Mouse (Mus musculus) testis, postnatal 14 days (tissue): ENCODE measurements around the gene Med24.

Source experiments
- DNase-seq: peaks from one replicate; pipeline ENCODE4 v3.0.0; 2021; ENCODE audit warnings: low spot score

Gene Med24

DNA sequence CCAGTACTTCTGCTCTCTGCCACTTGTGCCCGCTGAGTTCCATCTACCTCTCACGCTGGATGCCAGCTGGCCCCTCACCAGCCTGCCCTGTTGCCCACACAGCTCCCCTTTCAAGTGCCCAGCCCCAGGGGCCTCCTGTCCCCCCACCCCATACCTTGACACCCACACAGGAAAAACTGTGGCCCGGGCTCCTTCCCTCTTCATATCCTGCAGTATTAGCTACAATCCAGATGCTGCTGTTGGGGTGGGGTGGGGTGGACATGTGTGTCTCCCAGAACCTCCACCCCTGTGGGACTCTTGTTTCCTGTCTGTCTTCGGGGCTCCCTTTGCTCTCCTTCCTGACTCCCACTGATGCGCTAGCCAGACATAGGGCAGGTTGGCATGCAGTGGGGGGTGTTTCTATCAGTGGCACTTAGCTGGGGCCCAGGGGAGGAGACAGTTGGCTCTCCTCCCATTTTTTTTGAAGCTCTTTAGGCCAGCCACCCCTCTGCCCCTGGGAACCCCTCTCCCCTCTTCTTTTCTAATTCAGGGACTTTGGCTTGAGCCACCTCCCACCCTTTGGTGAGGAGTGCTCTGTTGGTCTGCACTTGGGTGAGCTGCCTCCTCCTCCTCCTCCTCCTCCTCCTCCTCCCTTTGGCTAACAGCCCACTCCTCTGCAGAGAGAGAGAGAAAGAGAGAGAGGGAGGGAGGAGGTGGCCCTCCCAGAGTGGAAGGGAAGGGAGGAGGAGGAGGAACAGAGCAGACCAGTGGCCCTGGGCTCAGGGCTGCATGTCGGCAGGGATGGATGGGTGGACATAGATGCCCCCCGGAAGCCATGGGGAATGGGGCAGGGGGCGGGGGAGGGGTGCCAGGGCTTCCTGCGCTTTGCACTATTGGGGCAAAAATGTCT, 36.4 kb upstream of the Med24 start:
- no peak for DNase-seq

DNA sequence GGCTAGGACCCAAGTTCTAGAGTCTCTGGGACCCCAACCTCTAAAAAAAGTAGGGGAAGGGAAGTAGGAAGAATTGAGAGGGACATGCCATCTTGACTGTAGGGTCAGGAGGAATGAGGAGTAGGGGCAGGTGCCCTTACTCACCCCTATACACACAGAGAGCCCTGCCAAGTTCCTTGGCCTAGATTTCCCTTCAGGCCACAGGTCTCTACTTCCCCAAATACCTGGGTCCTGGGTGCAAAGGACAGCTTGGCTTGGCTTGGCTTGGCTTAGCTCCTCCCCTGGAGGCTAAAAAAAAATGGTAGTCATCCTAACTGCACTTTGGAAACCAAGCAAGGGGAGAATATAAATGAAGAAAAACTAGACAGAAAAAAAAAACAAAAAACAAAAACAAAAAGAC, 35.5 kb upstream of the Med24 start:
- DNase-seq: no peak

DNA sequence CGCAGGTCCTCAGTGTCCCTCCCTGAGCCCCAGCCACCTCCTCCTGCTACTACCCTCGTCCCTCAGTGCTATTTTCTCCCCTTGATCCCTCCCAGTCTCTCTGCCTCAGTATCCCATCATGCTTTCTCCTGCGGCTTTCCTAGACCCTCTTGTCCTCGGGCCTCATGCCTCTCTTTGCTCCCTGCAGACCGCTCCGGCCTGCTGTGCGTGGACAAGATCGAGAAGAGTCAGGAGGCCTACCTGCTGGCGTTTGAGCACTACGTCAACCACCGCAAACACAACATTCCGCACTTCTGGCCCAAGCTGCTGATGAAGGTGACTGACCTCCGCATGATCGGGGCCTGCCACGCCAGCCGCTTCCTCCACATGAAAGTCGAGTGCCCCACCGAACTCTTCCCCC, 34.9 kb upstream of the Med24 start:
- DNase-seq: no peak

DNA sequence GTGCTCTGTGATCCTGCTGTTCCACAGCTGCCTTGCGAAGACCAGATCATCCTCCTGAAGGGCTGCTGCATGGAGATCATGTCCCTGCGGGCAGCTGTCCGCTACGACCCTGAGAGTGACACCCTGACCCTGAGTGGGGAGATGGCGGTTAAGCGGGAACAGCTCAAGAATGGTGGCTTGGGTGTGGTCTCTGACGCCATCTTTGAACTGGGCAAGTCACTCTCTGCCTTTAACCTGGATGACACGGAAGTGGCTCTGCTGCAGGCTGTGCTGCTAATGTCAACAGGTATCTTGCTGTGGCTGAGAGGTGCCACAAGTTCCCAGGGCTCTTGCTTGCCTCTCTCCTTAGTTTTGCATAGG, 34.2 kb upstream of the Med24 start:
- no peak for DNase-seq

DNA sequence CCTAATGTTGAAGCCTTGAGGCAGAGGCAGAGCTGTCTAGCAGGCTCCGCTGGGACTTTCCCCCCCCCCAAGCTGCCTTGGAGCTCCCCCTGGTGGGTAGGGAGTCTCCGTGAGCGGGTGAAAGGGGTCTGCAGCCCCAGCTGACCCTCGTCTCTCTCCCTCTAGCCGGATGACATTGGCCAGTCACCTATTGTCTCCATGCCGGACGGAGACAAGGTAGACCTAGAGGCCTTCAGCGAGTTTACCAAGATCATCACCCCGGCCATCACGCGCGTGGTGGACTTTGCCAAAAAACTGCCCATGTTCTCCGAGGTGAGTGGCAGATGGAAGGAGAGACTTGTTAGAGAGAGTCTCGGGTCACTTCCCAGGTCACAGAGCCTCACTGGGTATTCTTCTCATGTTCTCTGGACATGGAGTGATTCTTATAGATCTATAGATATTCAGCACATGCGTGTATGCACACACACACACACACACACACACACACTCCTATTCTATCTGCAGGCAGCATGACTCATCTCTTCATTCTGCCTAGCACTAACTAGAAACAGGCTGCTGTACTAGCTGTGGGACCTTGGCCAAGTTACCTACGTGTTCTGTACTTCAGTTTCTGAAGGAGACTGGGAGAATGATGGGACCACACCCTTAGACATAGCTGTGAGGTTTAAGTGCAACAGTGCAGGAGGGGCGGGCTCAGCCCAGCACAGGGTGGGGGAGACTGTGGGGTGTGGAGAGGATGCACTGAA, 33.7 kb upstream of the Med24 start:
- no peak for DNase-seq

DNA sequence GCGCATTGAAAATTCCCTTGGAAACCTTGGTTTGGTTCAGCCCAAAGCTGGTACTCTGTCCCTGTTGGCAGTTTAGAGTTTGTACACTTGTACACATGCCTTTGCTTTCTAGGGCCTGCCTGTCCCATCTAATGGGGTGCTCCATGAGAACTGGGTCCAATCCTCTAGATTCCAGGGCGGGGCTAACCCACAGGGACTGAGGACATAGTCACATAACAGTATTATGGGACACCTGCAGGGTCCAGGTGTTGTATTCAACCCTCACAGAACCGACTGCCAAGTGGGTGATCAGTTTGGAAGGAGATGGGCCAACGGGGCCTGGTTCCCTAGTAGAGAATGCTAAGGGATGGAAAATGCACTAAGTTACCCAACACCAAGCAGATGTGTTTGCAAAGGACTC, 32.7 kb upstream of the Med24 start:
- DNase-seq: no peak

DNA sequence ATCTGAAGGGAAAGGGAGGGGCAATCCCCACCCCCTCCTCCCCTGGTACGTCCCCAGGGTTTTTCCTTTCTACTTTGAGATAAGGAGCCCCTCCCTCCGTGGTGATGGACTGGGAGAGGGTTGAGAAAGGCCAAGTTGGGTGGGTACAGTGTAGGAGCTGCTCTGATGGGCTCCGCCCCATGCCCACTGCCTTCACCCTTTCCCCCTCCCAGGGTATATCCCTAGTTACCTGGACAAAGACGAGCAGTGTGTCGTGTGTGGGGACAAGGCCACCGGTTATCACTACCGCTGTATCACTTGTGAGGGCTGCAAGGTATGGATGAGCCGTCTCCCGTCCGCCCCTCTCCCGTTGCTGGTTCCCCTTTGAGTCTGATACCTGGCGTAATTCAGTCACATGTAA, 27.5 kb upstream of the Med24 start:
- DNase-seq: no peak

DNA sequence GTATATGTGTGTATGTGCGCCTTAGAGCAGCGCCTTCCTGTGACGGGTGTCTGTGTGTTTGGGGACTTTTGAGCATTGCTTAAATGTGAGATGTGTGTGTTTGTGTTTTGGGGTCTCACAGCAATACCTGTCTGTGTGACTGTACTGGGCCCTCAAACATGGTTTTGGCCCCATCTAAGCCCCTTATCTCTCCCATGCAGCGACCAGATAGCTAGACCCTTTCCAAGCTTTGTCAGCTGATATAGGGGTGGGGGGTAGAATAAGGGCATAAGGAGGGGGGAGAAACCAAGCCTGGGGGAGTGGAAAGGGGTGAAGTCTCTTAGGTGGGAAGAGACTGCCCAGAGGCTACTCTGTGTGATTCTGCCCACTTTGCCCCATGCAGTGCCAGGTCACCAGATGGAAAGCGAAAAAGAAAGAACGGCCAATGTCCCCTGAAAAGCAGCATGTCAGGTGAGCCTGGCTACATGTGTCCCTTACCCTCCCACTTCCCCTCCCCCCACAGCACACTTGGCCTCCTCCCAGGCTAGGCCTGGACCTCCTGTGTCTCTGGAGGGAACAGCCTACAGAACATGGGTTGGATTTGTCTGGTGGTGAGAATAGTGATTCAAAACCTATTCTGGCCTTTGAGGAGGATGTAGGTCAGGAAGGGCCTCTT, 26.6 kb upstream of the Med24 start:
- no peak for DNase-seq

DNA sequence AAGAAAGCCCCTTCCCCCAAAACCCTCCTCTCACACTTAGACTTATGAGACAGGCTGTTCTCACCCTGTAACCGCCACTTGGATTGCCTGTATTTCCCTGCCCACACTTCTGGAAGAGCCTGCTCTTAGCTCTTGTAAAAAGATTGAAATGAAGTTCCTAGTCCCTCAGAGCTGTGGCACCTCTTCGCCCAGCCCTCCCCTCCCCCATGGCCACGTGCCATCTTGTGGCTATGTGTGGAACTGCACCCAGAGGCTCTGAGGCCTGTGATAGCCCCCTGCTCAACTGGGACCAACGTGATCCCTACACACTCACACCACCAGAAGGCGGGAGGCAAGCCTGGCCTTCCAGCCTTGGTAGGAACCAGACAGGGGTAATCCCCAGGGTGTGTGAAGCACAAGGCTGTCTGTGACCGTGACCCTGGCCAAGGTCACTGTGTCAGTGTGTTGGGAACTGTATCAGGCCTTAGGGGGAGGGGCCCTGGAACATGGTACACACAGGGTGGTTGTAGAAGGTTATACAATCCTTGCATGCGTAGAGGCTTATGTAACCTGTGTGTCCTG, 25.5 kb upstream of the Med24 start:
- DNase-seq: no peak

DNA sequence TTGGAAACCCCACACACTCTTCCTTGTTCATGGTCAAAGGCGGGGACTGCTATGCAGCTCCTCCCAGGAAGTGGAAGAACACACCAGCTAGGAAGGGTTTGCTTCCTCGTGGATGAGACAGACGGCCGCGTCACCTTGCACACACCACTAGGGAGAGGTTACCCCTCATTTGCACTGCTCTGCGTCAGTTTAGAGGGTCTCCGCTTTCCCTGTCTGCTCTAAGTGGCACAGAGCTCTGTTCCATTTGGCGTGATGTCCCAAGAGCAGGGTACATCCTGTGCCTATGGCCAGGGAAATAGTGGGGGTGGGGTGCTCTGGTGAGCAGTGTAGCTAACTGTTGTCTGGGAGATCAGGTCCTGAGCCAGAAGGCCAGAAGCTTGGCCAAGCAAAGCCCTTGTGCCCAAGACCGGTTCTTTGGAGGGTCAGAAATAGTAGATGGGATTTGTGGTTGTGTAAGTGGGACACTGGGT, 25.0 kb upstream of the Med24 start:
- no peak for DNase-seq

DNA sequence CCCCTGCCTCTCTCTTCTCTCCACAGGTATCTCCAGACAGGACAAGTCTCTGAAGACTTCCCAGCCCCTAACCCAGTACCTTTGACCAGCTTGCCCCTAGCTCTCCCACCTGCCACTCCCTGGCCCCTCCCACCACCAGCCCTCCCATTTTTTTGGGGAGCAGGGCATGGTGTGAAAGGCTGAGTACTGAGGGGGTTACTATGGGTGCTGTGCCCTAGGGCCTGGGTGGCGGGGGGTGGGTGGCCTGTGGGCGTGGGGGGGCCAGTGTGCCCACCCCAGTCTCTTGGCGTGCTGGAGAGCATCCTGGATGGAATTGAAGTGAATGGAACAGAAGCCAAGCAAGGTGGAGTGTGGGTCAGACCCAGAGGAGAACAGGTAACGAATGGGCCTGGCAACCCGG, 24.0 kb upstream of the Med24 start:
- DNase-seq: no peak

DNA sequence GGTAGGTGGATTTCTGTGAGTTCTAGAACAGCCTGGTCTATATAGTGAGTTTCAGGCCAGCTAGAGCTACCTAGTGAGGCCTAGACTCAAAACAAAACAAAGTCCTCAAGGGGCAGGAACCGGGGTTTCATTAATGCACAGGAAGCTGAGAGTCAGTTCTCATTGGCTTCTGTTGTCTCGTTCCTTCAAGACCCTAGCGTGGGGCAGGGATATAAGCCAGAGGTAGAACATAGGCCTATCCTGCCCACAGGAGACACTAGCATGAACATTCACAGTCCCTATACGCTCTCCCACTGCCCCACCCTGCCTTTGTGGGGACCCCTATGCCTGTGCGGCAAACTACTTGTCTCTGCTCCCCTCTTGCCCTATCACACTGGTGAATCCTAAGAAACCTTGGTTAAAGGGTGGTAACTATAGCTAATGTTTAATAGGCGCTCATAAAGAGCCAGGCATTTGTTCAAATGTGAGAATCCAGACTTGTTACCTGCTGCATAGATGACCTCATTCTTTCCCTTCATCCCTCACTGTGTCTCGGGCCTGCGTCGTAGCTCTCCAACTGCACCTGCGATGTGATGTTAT, 23.4 kb upstream of the Med24 start:
- no peak for DNase-seq

DNA sequence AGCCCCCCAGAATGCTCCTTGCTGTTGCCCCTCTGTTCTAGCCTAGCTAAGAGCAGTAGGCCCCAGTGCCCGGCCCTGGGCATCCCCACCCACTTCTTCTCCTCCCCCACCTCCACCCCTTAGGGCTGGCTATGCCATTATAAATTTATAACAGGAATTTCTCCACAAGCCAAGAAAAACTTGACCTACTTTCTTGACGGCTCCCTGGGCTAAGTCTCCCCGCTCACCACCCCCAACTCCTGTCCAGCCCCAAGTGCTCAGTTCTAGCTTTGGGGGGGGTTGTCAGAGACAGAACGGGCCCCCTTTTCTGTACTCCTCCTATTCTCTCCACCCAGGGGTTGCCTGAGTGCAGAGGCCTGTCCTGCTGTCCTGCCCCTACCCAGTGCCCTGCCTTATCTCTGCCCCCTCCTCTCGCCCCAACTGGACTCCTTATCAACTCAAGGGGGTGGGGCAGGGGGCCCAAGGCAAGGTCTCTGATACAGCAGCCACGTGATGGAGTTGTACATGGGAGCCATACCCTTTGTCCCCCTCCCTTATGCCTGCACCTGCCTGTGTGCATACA, 22.1 kb upstream of the Med24 start:
- no peak for DNase-seq

DNA sequence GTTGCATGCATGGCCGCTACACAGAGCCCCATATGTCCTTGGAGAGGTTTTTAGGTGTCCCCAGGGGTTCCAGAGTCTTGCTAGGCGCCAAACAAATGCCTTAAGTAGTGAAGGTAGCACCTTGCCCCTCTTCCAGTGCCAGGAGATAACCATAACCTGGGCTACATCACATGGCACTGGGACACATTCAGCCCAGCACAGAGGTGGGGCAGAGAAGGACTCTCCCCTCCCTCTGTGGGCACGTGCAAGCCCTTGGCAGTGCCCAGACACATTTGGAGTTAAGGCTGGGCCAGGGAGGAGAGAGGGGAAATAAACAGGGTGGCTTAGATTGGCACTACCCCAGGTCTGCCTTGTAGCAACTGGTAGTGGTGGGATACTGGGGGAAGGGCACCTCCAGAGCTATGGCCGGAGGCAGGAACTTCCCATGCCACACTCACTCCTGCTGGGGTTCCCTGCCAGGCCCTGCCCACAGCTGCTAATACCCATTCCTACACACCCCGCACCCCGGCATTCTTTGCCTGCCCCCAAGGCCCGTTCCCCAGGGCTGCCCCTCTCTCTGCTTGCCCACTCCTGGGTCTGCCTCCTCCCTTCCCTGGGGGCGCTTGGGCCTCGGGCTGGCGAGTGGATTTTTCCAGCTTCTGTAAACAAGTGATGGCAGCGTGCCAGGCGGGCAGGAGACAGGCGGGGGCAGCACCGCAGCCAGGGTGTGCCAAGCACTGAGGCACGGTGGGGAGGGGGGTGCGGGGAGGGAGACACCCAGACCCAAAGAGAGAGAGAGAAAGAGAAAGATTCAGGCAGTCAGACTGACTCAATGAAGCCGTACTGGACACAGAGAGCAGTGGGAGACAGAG, 21.3 kb upstream of the Med24 start:
- no peak for DNase-seq

DNA sequence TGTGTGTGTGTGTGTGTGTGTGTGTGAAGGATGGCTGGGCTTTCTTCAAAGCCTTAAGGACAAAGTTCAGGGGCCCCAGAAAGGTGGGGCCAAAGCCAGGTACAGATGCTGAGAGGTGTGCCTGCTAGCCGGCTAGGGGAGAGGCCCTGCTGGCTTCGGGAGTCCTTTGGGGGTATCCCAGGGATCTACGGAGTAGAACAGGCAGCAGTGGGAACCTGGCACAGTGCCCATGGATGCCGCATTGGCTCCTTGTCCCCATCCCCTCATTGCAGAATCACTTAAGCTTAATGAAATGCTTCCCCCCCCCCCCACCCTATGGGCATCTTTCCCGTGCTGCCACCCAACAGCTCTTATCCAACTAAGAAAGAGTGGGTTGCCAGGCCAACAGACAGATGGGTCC, 20.5 kb upstream of the Med24 start:
- DNase-seq: no peak

DNA sequence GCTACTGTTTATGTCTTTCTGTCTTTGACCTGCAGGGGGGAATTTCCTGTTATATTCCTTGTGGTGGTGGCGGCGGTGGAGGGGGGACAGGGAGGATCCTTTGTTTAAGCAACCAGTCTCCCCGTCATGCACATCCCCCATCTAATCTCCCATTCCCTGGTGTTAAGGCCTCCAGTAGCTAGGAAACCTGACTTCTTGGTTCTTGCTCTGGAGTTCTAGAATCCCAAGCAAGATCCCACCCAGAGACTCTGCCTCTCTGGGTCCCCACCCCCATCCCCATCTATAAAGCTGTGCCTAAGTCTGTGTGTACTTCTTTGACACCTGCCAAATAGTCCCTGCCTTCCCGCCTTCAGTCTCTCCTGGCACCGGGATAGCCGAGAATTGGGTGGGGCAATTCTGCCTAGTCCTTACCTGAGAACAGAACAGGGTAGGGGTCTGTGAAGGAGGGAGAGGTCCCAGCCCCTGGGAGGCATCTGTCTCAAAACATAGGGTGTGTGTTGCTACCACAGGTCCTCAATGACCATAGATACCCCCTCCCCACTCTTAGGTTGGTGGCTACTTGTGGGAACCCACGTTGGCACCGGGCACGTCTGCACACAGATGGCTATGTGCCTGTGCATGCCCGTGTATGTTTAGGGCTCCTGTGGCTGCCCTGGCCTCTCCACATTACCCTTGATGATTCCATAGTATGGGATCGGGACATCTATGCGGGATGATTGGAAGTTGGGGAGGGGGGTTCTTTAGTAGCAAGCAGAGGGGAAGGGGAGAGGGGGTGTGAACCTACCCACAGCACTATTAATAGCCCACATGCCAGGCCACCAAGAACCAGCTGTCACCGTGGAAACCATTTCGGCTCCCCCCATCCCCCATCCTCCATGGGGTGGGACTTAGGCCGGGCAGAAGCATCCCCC, 19.5 kb upstream of the Med24 start:
- no peak for DNase-seq

DNA sequence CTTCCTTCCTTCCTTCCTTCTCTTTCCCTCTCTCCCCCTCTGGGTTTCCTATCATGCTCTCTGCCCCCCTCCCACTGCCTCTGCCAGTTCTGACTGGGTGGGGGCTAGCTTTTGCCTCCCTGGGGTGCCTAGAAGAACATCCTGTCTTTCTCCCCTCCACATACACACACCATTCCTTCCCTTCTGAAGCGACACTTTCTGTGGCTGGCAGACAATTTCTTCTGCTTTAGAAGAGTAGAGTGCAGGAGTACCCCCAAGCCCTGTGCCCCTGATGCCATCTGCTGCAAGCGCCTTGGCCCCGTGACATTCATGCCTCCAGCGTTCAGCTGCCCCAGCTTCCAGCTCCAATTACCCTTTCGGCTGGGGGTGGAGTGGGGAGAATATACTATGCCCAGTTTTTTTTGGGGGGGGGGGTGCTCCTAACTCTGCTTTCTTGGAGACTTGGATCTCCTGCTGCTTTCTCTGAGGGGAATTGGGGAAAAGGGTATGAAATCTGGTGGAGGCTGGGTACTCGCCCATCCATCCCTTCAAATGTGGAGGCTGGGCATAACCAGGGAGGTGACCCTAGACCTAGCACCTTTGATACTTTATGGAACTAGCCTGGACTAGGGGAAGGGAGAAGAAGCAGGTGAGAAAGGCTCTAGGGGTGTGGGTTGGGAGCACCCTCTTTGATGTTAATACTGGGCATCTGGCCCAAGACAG, 18.7 kb upstream of the Med24 start:
- DNase-seq: no peak

DNA sequence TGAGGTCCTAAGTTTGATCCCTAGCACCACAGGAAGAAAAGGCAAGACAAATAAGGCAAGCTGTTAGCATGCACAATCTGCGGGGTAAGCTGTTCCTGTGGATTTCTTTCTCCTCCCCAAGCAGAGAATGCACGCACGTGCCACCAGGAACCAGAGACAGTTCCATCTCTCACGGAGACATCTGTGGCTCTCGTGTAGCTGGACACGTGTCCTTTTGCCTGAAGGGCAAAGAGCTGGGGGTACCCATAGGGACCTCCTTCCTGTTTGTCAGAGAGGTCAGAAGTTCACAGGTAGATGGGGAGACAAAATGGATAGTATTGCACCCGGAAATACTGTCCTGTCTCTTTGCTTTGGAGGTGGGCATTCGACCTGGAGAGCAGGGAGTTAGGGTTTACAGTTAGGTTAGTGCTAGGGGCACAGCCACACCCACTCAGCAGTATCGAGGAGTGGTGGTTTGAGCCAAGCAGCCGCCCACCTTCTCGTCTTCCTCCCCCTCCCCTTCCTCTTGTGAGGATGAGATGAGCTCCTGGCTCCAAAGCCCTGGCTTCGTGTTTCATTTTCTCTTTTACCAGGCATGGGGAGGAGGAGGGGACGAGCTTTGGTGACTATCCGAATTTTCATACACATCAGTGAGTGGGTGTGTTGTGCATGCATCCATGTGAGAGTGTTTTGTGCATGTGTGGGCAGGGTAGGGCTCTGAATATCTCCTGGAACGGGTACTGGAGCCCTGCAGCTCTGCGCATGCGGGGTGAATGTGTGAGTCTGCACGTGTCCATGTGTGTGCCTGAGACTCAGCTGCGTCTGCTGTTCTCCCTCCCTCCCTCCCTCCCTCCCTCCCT, 17.8 kb upstream of the Med24 start:
- no peak for DNase-seq
